Mouse (Mus musculus) spleen, postnatal 4 days (tissue): Measurements from ENCODE around the gene 4921509C19Rik.
"Not testable (repeated sequence)": the region's sequence is repeated elsewhere in the genome, so short reads cannot be mapped to it uniquely, and the experiment has no call there.

Source experiments
- DNase-seq, 2 experiments: peaks; one replicate each; pipeline ENCODE4 v3.0.0; 2022; ENCODE audit warnings: low spot score in 2 of 2

Gene 4921509C19Rik

DNA sequence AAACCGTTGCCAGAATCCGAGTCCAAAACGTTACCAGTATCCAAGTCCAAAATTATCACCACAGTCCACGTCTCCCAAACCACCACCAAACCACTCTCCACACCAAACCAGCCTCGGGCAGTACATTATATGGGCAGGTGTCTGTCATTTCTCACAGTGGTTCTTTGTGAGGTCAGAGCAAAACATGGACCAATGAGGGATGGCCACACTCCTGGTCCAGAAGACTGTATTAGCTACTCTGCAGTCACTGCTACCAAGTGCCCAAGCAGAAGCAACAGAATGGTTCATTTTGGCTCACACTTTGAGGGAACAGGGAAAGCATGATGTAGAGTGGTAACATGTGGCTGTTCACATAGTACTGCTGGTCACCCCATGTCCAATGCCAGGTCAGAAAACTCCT is at the start of gene 4921509C19Rik:
TSS of gene 4921509C19Rik (minus strand) at position 101 of the 400 bp plus-strand sequence.
- not testable (repeated sequence) for DNase-seq

DNA sequence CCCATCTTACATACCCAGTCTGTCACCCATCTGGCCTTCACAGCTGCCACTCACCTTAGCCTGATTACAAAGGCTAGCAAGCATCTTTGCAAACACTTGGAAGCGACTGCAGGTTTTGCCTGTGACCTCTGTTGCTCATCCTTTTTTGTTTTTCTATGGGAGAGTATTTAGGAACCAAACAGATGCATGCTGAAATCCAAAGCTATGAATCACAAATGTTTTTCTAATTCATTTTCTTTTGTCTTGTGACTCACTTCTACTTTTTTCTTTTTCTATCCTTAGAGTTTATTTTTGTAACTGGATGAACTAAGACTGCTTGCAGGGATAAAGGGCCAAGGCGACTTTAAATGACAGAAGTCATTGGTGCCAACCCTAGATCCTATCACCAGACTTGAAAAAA is 49.6 kb upstream of the 4921509C19Rik start:
- no peak for DNase-seq

GRCm38 (mm10) chr2:151524324-151525041 is 48.5 kb upstream of the 4921509C19Rik start:
- no peak for DNase-seq

- DNase-seq = no peak
These were observed 43.0 kb upstream of the 4921509C19Rik start for GRCm38 (mm10) chr2:151519000-151519399.

DNA sequence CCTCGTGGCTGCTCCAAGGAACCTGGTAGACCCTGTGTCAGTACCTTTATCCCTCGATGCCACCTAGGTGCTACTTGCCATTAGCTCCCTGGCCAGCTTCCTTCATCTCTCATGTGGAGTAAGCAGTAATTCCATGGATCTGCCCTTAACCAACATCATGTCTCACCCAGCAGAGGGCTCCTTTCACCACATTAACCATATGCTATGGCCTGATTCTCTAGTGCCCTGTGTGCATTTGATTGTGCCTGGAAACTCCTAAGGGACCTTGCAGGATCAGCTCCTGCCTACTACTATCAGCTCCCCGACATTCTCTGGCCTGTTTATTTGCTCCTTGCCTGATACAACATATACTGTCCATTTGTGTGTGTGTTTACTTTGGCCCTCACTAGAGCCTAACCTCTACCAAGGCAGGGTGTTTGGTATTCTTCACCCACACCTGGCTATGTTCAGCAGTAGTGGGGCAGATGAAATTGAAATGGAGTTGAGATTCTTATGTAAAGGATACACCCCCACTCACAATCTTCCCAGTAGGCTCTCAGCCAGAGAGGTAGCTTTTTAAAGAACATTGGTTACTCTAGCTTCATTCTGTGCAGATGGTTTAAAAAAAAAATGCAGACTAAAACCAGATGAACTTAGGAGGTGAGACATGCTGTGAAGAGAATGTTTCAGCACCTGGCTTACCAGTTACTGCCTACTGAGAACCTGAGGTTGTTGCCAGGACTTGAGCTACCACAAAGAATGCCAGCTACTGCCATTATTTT is 37.8 kb upstream of the 4921509C19Rik start:
- DNase-seq = no peak

- no peak for DNase-seq
These were observed 36.2 kb upstream of the 4921509C19Rik start for GRCm38 (mm10) chr2:151512199-151512598.

DNA sequence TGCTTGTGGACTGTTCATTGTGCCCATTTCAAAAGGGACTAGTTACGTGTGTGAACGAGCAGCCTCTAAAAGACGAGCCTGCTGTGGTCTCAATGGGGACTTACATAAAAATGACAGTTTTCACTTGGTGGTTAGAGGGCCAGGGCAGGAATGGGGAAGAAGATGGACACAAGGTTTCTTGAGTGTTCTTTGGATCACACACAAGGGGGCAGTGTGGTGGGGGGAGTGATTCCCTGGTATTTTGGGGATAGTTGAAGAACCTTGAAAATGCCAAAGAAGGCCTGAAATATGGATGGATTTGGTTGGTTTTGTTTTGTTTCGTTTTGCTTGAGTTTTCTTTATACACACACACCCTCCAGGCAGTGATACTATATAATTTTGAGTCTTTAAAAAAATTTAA is 28.3 kb upstream of the 4921509C19Rik start:
- DNase-seq = no peak

DNA sequence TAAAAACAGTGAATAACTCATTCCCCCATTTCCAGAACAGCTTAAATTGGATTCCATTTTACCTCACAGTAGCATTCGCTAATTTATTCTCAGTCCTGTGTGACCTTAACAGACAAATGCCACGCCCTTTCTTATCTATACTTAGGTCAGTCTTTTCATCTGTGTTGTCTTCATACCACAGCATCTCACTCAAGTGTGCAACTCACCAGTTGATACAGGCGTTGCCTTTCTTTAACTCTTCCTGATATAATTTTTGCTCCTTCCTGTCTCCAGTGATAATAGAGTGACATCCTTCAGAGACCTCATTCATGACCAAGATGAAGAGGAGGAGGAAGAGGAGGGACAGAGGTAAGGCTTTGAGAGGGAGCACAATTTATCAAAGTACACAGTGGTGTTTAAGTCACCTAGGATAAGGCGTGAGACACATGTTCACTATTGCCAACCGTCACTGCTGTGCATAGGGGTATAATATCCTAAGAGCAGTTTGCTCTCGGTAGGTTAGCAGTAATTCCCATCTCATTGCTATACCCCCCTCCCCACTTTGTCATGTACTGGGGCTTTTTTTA is 24.6 kb upstream of the 4921509C19Rik start:
- no peak for DNase-seq

GRCm38 (mm10) chr2:151498358-151498757 is 22.4 kb upstream of the 4921509C19Rik start:
- no peak for DNase-seq

- peak; percentile 94 to 98 for DNase-seq
These were observed 18.3 kb upstream of the 4921509C19Rik start, which contains the start of gene Nsfl1c for GRCm38 (mm10) chr2:151494035-151494803. Gene Nsfl1c, plus strand, starts transcription at chr2:151494182.

DNA sequence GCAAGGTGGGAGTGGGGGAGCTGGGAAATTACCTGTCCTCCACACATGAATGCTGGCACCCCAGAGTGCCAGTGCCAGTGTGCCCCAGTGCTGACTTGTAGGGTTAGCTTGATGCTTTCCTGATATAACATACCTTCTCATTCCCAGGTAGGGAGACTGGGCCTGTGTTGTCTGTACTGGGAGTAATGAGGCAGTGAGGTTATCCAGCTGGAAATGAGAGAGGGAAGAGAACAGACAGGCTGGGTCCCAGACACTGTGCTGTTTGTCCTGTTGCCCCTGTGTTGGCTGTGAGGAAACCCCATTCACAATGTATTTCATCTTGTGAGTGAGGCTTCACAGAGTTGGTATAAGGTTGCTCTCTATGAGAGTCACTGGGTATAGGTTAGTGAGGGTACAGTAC is 10.5 kb upstream of the 4921509C19Rik start:
- no peak for DNase-seq

DNA sequence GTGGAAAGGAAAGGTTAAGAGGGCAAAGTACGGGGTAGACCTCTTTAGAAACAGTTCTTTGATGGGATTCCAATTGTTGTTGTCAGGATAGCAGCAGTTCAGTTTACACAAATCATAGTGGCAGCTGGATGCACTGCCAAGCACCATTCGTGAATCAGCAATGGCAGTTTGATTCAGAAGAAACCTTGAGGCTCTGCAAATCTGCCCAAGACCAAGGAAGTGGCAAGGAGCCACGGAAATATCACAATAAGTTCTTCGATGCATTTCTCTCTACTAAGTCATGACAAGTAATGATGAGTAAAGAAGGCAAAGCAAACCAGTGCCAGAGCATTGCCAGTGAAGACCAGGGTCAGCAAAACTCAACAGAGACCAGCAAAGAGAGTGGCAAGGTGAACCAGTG is 41.0 kb downstream of the 4921509C19Rik start:
- DNase-seq = not testable (repeated sequence)

DNA sequence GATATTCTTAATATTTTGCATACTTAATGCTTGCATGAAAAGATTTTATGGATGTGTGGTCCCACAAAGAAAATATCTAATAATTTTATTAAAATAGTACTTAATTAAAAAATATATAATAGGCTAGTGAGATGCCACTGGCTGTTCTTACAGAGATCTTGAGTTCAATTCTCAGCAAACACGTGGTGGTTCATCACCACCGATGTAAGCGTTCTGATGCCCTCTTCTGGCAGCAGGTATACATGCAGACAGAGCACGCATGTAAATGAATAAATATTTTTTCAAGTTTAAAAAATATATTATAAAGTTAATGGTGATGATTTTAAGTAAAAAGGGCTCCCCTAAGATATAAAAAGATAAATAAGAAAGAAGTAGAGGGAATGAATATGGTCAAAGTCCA is 41.8 kb downstream of the 4921509C19Rik start:
- DNase-seq = not testable (repeated sequence)
